Mouse (Mus musculus) fibroblast of lung, adult 2 months (primary cell): ENCODE results near the gene Tmem102.

Source experiments
- DNase-seq: peaks from one replicate; pipeline ENCODE4 v3.0.0-alpha.2; 2011; ENCODE audit warnings: low read depth

Gene Tmem102

DNA sequence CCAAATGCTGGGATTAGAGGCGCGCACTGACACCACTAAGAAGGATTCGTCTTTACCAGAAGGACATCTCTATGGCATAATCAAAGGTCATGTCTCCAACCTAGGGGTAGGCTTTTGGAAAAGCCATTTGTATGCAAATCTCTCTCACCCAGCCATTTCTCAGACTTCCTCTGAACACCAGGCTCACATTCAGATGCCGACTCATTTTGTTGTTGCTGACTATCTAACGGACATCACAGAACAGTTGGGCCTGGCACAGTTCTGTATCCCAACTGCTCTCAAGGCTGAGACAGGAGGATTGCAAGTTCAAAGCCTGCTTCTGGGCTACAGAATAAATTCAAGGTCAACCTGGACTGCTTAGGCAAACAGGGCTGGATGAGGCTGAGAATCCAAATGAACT lies 18.1 kb downstream of the Tmem102 start:
- no peak for DNase-seq

DNA sequence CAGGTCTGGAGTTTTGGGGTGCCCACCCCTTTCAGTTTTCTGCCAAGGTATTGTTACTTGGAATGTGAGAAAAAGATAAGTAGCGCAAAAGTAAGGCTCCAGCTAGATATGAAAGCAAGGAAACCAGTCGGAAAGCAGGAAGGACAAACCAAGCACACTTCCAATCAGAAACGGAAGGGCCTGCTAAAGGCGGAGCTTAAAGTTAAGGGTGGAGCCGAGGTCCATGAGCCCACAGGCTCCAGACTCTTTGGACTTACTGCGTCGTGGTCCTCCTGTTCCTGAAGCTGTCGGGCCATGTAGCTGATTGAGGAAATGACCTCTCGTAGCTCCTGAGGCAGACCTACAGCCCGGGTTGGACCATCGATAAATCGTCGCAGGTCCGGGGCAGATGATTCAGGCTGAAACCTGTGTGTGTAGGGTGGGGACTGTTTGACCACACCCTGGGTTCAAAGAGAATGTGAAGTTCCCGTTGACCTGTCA lies 20.6 kb downstream of the Tmem102 start:
- no peak for DNase-seq

DNA sequence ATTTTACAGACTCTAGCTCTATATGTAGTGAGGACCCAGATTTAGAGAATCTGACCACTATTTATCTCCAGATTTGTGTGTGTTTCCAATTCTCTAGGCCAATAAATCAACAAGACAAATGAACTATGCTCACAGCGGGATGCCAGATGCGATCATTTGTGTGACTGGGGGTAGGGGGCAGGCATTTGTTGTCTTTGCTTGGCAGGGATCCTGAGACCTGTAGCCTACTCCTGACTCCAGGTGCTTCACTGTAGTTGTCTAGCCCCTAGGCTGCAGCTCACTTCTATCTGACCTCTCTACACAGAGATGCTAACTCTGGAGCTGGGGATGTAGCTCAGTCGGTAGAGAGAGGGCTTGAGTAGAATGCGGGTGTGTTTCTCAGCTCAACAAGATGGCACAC lies 23.6 kb downstream of the Tmem102 start:
- no peak for DNase-seq

DNA sequence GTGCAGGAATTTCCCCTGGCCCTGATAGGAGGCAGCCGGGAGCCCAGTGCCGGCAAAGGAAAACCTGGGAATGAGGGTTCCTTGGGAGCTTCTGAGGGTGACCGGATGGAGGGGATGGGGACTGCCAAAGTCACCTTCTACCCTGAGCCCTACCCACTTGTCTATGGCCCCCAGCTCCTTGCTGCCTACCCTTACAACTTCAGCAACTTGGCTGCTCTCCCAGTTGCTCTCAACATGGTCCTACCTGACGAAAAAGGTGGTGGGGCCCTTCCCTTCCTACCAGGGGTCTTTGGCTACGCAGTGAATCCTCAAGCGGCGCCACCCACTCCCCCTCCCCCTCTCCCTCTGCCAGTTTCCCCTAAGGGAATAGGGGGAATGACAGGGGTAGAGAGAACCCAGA lies 26.4 kb downstream of the Tmem102 start:
- DNase-seq = no peak

DNA sequence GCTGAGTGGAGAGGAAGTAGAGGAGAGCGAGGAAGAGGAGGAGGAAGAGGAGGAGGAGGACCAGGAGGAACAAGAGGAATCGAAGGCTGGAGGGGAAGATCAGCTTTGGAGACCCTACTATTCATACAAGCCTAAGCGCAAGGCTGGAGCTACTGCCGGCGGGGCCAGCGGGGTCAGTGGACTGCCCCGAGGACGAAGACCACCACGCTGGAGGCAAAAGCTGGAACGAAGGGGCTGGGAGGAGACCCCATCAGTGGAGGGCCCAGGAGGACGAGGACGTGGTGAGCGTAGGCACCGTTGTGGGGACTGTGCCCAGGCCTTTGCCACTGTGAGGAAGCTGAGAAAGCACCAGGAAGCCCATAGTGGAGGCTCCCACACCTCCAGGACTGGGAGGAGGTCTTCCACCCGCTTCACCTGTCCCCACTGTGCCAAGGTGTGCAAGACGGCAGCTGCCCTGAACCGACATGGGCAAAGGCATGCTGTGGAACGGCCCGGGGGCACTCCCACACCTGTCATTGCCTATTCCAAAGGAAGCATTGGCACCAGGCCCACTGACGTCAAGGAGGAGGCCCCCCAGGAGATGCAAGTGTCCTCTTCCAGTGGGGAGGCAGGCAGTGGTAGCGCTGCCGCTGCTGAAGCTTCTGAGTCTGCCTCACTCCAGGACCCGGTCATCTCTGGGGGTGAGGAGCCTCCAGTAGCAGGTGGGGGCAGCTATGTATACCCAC lies 27.0 kb downstream of the Tmem102 start:
- DNase-seq = no peak

DNA sequence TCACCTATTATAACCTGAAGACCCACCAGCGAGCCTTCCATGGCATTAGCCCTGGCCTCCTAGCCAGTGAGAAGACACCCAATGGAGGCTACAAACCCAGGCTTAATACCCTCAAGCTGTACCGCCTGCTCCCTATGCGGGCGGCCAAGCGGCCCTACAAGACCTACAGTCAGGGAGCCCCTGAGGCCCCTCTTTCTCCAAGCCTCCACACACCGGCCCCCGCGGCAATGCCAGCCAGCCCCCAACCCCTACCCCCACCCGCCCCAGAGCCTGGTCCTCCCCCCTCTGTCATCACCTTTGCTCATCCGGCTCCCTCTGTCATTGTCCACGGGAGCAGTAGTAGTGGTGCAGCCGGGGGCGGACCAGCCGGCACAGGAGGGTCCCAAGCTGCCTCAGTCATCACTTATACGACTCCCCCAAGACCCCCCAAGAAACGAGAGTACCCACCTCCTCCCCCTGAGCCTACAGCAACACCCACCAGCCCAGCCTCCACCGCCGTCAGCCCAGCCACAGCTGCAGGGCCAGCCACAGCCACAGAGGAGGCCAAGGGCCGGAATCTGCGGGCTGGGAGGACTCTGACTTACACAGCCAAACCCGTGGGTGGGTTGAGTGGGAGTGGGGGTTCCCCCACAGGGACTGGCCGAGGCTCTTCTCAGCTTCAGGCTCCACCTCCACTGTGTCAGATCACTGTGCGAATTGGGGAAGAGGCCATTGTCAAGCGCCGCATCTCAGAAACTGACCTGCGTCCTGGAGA lies 27.7 kb downstream of the Tmem102 start:
- DNase-seq = no peak

DNA sequence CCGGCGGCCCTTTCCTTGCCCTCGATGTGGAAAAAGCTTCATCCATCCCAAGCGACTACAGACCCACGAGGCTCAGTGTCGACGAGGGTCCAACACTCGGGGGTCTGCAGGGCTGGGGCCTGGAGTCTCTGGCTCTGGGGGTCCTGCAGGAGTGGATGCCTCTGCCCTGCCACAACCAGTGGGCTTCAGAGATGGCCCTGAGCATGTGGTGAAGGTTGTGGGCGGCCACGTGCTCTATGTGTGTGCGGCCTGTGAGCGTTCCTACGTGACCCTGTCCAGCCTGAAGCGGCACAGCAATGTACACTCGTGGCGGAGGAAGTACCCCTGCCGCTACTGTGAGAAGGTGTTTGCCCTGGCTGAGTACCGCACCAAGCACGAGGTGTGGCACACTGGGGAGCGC lies 28.9 kb downstream of the Tmem102 start:
- no peak for DNase-seq

DNA sequence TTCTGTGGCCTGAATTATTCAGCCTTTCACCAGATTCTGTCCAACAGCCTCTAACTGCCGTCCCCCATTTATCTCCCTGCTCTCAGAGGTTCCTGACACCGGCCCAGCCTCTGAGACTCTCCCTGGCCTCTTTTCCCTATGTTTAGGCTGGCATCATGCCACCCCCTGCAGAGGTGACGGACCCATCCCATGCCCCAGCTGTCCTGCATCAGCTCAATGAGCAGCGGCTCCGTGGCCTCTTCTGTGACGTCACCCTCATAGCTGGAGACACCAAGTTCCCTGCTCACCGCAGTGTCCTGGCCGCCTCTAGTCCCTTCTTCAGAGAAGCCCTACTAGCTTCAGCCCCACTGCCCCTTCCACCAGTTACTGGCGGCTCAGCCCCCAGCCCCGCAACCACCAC lies 29.7 kb downstream of the Tmem102 start:
- no peak for DNase-seq

DNA sequence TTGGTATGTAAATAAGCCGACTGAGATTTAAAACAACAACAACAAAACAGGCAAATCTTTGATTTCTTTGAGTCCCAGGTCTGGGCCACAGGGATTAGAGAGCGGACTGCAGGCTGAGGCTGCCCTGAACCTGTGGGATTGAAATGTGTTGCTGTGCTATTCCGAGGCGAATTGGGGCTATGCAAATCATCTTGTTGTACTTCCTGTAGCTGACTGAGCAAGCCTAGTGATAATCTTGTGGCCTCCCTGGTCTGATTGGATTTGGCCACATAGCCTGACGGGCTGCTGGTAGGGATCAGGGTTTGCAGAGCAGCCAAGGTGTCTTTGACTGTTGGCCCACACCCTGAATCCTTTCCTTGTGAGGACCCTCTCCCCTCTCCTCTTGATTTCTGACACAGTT lies 30.5 kb downstream of the Tmem102 start:
- no peak for DNase-seq

DNA sequence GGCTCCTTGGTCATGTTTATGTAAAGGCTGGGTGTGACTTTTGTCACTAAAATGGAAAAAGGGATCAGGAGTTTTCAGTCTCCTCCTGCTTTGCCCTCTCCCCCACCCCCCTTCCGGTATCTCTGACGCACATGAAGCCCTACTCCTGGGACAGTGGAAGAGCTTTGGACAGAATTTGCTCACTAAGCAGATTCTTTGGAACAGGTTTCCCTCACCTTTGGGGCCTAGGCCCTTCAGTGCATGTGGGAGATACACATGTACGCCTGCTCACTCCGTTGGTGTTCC lies 37.9 kb downstream of the Tmem102 start:
- DNase-seq = no peak

DNA sequence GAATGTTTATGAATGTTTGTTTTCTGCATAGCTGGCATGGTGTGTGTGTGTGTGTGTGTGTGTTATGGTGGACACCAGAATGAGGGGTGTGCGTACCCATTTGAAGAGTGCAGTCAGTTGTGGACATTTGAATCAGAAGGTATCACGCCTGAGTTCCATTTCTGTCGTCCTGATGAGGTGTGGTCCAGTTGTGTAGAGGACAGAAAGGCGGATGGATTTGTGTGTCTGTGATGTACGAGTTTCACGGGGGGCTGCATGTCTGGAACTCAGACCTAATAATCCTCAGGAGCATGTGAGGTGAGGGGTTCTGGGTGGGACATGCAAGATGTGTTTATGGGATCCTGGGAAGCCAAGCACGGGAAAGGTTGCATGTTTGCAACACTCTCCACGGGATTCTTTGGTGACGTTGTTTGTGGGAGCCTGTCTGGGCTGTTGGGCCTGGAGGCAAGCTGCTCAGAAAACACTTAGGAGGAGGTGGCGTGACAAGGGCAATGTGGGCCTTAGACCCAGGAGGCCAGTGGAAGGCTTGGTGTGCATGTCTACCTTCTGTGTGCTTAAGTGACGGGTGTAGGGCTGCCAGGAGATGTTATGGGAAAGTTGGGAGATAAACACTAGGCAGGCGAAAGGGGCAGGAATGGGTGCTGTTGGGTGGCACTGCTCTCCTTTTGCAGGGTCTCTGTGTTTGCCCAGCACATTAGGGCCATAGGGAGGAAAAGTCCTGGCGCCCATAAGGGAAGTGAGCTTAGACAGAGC lies 38.4 kb downstream of the Tmem102 start:
- no peak for DNase-seq

DNA sequence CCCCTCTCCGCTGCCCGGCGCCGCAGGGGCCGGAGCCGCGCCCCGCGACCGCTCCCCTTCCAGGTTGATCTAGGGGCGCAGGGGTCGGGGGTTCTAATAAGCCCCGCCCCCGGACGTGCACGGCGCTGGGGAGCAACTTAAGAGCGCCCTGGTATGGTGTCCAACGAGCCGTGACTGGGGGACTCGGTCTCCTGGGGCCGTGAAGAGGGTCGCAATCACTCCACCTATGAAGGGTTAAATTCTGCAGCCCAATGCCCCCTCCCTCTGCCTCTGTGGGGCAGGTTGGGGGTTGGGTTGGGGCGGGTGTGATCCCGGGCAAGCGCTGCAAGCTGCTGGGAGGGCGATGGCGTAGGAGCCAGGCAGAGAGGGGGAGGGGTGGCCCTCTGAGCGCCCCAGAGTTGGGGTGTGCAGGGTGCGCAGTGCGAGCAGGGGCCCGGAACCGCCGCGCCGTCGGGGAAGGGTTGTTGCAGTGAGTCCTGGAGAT lies 39.3 kb downstream of the Tmem102 start:
- no peak for DNase-seq

DNA sequence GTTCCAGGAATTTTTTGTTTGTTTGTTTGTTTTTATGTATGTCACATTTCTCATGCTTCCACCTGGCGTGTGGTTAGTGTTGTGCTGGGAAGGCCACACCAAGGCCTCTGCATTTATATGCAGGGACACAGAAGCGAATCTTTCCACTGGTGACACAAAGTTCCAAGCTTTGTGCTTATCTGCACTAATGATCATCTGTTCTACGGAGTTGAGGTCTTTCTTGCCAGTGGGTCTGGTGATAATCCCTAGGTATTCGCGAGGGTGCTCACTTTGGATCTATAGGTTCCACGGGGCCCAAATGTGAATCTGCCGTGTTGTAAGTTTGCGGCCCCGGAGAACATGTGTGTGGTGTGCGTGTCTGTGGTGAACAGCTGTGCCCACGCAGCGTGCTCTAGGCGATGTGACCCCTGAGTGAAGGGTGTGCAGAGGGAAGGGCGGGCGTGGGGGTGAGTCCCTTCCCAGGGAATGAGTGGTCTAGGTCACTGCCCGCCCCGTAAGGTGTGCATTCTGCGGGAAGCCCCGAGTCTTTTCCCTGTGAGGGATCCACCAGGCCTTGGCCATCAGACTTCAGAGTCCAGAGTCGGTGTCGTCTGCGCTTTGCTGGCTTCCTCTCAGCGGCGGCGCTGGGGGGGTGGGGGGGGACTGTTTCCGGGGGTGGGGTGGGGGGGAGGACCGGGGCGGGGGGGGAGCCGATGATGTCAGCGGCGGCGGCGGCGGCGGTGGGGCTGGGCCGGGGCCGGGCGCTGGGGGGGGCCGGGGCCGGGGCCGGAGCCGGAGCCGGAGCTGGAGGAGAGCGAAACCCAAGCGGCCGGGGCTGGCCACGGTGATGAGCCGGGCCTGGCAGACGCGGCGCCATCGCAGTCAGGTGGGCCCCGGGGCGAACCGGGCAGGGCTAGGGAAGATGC lies 40.0 kb downstream of the Tmem102 start, which contains the start of gene Zbtb4:
TSS of gene Zbtb4 (plus strand) at position 692 of the 905 bp plus-strand sequence.
- no peak for DNase-seq

DNA sequence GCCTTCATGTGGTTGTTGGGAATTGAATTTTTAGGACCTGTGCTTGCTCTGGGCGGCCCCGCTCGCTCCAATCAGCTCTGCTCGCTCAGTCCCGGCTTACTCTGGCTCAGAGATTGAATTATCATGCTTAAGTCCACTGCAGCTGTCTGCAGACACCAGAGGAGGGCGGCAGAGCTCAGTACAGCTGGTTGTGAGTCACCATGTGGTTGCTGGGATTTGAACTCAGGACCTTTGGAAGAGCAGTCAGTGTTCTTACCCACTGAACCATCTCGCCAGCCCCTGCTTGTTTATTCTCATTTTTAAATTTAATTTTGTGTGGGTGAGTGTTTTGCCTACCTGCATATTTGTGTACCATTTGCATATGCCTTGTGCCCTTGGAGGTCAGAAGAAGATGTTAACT lies 41.9 kb downstream of the Tmem102 start:
- DNase-seq = no peak

DNA sequence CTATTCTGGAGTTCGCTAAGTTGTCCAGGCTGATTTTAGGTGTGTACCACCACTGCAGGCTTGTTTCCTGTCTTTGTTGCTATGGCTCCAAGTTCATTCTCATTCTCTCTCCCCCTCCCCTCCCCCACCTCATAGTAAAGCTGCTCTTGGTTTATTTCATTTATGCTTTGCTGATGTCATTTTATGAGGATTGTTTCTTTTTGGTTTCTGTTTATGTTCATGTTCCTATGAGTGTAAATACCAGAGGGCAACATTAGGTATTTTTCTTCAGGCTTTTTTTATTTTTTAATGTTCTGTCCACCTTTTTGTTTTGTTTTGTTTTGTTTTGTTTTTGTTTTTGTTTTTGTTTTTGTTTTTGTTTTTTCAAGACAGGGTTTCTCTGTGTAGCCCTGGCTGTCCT lies 43.6 kb downstream of the Tmem102 start, which contains the start of gene Slc35g3:
TSS of gene Slc35g3 (minus strand) at position 101 of the 400 bp plus-strand sequence.
- no peak for DNase-seq

DNA sequence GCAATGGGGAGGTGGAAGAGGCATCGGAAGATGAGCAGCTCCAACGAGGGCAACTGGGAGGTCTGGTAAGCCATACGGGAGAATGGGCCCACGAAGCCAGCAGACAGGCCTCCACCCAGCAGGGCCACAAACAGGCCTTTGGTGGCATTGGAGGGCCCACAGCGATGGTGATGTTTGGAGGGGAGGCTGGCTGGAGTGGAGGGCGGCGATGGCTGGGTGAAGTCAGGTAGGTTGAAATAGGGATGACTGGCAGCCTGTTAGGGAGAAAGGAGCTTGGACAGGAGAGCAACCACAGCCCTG lies 44.6 kb downstream of the Tmem102 start:
- DNase-seq = no peak

DNA sequence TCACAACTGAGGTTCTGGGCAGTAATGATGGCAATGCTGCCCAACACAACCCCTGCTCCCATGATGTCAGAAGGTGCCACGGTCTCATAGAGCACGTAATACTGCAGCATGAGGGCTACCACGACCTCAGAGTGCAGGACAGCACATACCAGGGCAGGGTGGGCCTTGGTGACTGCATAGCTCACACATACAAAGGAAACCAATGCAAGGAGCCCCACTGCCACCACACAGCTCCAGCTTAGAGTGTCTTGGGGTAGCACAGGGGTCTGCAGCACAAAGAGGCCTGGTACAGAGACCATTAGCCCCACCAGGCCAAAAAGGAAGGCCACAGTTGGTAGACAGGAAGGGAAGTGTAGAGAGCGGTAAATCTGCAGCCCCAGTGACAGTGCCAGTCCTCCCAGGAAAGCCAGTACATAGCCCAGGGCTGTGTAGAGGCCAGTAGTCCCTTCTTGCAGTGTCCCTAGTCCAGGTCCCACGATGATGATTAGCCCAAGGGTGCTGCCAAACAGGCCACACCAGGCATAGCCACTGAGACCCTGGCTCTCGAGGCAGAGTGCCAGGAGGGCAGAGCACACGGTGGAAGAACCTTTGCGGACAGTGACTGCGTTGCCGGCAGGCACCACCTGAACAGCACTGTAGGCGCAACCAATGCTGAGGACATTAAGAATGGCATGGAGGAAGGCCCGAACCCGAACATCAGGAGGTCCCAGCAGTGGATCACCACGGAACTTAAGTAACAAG lies 45.1 kb downstream of the Tmem102 start:
- DNase-seq = no peak

DNA sequence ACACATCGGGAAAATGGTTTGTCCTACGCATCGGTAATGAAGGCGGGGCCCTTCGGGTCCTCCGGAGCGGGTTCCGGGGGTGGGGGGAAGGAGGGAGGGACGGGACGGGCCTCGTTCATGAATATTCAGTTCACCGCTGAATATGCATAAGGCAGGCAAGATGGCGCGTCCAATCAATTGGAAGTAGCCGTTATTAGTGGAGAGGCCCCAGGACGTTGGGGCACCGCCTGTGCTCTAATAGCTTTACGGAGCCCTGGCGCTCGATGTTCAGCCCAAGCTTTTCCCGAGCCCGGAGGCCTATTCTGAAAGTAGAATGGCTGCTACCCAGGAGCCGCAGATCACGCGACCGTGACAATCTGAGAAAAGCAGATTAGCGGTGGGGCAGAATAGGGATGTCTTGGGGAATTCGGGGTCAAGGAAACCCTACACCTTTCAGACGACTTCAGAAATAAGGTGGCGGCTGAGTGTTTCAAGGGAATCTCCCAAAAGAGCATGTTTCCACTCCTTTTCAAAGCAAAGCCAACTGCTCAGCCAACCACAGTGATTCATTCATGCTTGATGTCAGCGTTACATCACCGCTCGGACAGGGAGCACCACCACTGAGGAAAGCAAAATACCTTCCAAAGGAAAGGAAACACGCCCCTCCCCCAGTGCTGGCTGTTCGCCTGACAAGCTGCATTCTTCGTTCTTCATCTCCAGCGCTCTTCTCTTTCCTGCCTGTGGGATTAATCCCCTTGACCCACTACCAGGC lies 46.3 kb downstream of the Tmem102 start:
- peak; percentile 73 for DNase-seq

DNA sequence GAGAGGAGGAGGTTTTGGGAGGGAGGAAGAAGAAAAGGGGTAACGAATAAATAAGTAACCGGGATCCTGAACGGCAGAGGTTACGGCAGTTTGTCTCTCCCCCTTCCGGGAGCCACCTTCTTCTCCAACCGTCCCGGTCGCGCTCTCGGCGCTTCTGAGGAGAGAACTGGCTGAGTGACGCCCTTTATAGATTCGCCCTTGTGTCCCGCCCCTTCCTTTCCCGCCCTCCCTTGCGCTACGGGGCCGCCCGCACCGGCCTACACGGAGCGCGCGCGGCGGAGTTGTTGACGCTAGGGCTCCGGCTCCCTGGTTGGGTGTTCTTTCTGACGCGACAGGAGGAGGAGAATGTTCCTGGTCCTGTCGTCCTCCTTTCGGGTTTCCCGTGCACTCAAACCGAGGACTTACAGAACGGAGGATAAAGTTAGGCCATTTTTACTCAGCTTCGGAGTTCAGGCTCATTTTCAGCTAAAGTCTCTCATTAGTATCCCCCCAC lies 46.9 kb downstream of the Tmem102 start, which contains the start of gene Polr2a:
TSS of gene Polr2a (minus strand) at position 160 of the 493 bp plus-strand sequence.
- peak; percentile 94 for DNase-seq

DNA sequence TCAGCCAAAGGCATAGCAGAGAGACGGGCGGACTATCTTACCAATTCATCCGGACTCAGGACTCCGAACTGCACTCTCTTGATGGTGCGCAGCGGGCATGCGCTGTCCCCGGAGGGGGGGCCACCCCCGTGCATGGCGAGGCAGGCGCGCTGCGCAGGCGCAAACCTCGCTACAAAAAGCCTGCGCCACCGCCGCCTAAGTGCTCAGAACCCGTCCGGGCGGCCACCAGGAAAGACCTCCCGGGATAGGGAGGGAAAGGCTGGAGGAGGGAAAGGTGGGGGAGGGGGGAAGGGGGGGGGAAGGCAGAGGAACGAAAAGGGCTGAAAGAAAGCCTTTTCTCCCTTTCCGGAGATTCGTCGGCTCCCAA lies 47.4 kb downstream of the Tmem102 start:
- peak; percentile 88 for DNase-seq
